Mouse (Mus musculus): ENCODE results near the gene Map2k5. TPM values are rescaled to one million over a fixed set of nuclear protein-coding genes. Genes with fewer than 3 reads are reported as not detected.

Map2k5 gene
- polyA plus RNA-seq, 1 experiment = 109 TPM

GRCm38 (mm10) chr9:63302511-63302910 lies 75.2 kb downstream of the Map2k5 start:
- no peak for DNase-seq
- Histone ChIP-seq H3K27me3 (ENCODE audit: control insufficient read depth, insufficient read depth, low read length) (no peaks in the 10 kb centered on the region), H3K4me3 (ENCODE audit: control insufficient read depth, insufficient read depth, low read length) (no peak overlapping the region), H3K36me3 (ENCODE audit: control insufficient read depth, insufficient read depth, low read length) (peaks cover 9% of the 10 kb centered on the region; the same call in 1 of the 2 replicates), H3K4me1 (replicated peaks; ENCODE audit: control insufficient read depth, insufficient read depth, low read length) (no peaks in the 10 kb centered on the region), H3K27ac (ENCODE audit: control insufficient read depth, insufficient read depth, low read length) (no peak overlapping the region)
- TF ChIP-seq POLR2A (IDR thresholded peaks at IDR 0.05; ENCODE audit: control insufficient read depth, extremely low read depth, insufficient read depth, low read length, poor library complexity) (no peak), CTCF (IDR thresholded peaks at IDR 0.05; ENCODE audit: borderline replicate concordance, control insufficient read depth, extremely low read depth, insufficient read depth, low read length, poor library complexity) (no peak)
- WGBS = 95% methylated on average over 4 of the region's 4 CpGs

DNA sequence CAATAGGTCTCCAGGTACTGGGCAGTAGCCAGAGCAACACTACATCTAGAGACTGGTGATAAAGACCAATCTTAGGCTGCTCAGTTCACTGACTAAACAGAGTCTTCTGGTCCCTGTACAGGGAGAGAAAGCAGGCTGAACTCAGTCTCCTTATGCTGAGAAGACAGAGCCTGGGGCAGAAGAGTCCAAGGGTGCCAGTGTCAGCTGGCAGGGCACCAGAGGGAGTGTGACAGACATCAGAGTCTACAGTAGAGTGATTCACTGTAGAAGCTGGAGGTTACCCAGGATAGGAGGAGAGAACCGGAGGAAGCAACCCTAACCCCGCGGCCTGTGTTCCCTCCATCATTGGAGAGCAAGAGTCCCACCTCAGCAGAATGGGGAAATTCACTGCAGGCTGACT lies 79.0 kb downstream of the Map2k5 start:
- no peak overlapping the region for H3K27ac ChIP-seq (ENCODE audit: control insufficient read depth, insufficient read depth, low read length)
- WGBS = 99% methylated on average over 3 of the region's 3 CpGs
- TF ChIP-seq POLR2A (IDR thresholded peaks at IDR 0.05; ENCODE audit: control insufficient read depth, extremely low read depth, insufficient read depth, low read length, poor library complexity) = no peak
- no peak for TF ChIP-seq CTCF (IDR thresholded peaks at IDR 0.05; ENCODE audit: borderline replicate concordance, control insufficient read depth, extremely low read depth, insufficient read depth, low read length, poor library complexity)
- H3K4me1 ChIP-seq (replicated peaks; ENCODE audit: control insufficient read depth, insufficient read depth, low read length) = no peaks in the 10 kb centered on the region
- no peak overlapping the region for H3K4me3 ChIP-seq (ENCODE audit: control insufficient read depth, insufficient read depth, low read length)
- no peak for DNase-seq
- no peaks in the 10 kb centered on the region for H3K27me3 ChIP-seq (ENCODE audit: control insufficient read depth, insufficient read depth, low read length)
- H3K36me3 ChIP-seq (ENCODE audit: control insufficient read depth, insufficient read depth, low read length) = peaks cover 9% of the 10 kb centered on the region; the same call in 1 of the 2 replicates

- H3K27me3 ChIP-seq (ENCODE audit: control insufficient read depth, insufficient read depth, low read length) = no peaks in the 10 kb centered on the region
- WGBS = 91% methylated on average over 7 of the region's 7 CpGs
- H3K27ac ChIP-seq (ENCODE audit: control insufficient read depth, insufficient read depth, low read length) = no peak overlapping the region
- no peak overlapping the region for H3K4me3 ChIP-seq (ENCODE audit: control insufficient read depth, insufficient read depth, low read length)
- no peak for DNase-seq
- no peak for TF ChIP-seq CTCF (IDR thresholded peaks at IDR 0.05; ENCODE audit: borderline replicate concordance, control insufficient read depth, extremely low read depth, insufficient read depth, low read length, poor library complexity)
- no peaks in the 10 kb centered on the region for H3K4me1 ChIP-seq (replicated peaks; ENCODE audit: control insufficient read depth, insufficient read depth, low read length)
- H3K36me3 ChIP-seq (ENCODE audit: control insufficient read depth, insufficient read depth, low read length) = peaks cover 14% of the 10 kb centered on the region
Observed at GRCm38 (mm10) chr9:63295551-63295958, 82.1 kb downstream of the Map2k5 start.

- Histone ChIP-seq H3K36me3 (ENCODE audit: control insufficient read depth, insufficient read depth, low read length) (peaks cover 9% of the 10 kb centered on the region), H3K27me3 (ENCODE audit: control insufficient read depth, insufficient read depth, low read length) (no peaks in the 10 kb centered on the region), H3K4me3 (ENCODE audit: control insufficient read depth, insufficient read depth, low read length) (no peak overlapping the region), H3K4me1 (replicated peaks; ENCODE audit: control insufficient read depth, insufficient read depth, low read length) (no peaks in the 10 kb centered on the region), H3K27ac (ENCODE audit: control insufficient read depth, insufficient read depth, low read length) (no peak overlapping the region)
- no peak for DNase-seq
- TF ChIP-seq POLR2A (IDR thresholded peaks at IDR 0.05; ENCODE audit: control insufficient read depth, extremely low read depth, insufficient read depth, low read length, poor library complexity) (no peak), CTCF (IDR thresholded peaks at IDR 0.05; ENCODE audit: borderline replicate concordance, control insufficient read depth, extremely low read depth, insufficient read depth, low read length, poor library complexity) (no peak)
- WGBS = 62% methylated on average over 6 of the region's 6 CpGs
Observed at GRCm38 (mm10) chr9:63294846-63295245, 82.9 kb downstream of the Map2k5 start.

- no peak for DNase-seq
- 80% methylated on average over 13 of the region's 13 CpGs for WGBS
- TF ChIP-seq POLR2A (IDR thresholded peaks at IDR 0.05; ENCODE audit: control insufficient read depth, extremely low read depth, insufficient read depth, low read length, poor library complexity) (no peak), CTCF (IDR thresholded peaks at IDR 0.05; ENCODE audit: borderline replicate concordance, control insufficient read depth, extremely low read depth, insufficient read depth, low read length, poor library complexity) (no peak)
Observed at GRCm38 (mm10) chr9:63293781-63294480, 83.8 kb downstream of the Map2k5 start.

DNA sequence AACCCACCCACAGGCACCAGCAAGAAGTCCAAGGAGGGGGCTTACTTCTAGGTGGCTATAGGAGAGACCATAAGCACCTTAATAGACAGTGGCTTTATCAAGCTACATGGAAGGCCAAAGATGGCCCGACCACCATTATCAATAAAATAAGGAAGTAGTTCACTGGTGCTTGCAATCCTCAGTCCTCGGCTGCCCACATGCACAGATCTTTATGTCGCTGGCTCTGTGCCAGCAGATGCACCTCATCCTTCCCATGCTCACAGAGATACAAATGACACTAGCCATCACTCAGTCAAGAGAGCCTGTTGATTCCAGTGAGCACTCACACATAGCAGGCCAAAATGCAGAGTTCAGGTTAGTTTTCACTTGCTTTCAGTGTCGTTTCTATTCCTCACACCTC lies 89.0 kb downstream of the Map2k5 start:
- 90% methylated on average over 4 of the region's 4 CpGs for WGBS
- H3K36me3 ChIP-seq (ENCODE audit: control insufficient read depth, insufficient read depth, low read length) = peaks cover 9% of the 10 kb centered on the region
- no peaks in the 10 kb centered on the region for H3K4me1 ChIP-seq (replicated peaks; ENCODE audit: control insufficient read depth, insufficient read depth, low read length)
- no peak overlapping the region for H3K4me3 ChIP-seq (ENCODE audit: control insufficient read depth, insufficient read depth, low read length)
- H3K27me3 ChIP-seq (ENCODE audit: control insufficient read depth, insufficient read depth, low read length) = no peaks in the 10 kb centered on the region
- TF ChIP-seq POLR2A (IDR thresholded peaks at IDR 0.05; ENCODE audit: control insufficient read depth, extremely low read depth, insufficient read depth, low read length, poor library complexity) (no peak), CTCF (IDR thresholded peaks at IDR 0.05; ENCODE audit: borderline replicate concordance, control insufficient read depth, extremely low read depth, insufficient read depth, low read length, poor library complexity) (no peak)
- H3K27ac ChIP-seq (ENCODE audit: control insufficient read depth, insufficient read depth, low read length) = no peak overlapping the region
- DNase-seq = no peak

More at GRCm38 (mm10) chr9:63293781-63294480, 83.8 kb downstream of the Map2k5 start:
- Histone ChIP-seq H3K36me3 (ENCODE audit: control insufficient read depth, insufficient read depth, low read length) (peaks cover 9% of the 10 kb centered on the region), H3K4me1 (replicated peaks; ENCODE audit: control insufficient read depth, insufficient read depth, low read length) (no peaks in the 10 kb centered on the region), H3K27ac (ENCODE audit: control insufficient read depth, insufficient read depth, low read length) (no peak overlapping the region), H3K27me3 (ENCODE audit: control insufficient read depth, insufficient read depth, low read length) (no peaks in the 10 kb centered on the region), H3K4me3 (ENCODE audit: control insufficient read depth, insufficient read depth, low read length) (no peak overlapping the region)

Measured in thymus, adult 2 months (tissue).